Mouse (Mus musculus): ENCODE data around the gene Krt17. TPM values are rescaled to one million over a fixed set of nuclear protein-coding genes. Genes with fewer than 3 reads are reported as not detected.

The Krt17 gene
- polyA plus RNA-seq, 1 experiment = 0.13 TPM

GRCm38 (mm10) chr11:100221741-100222140 lies 39.1 kb downstream of the Krt17 start:
- Histone ChIP-seq H3K4me1 (ENCODE audit: control insufficient read depth, insufficient read depth, low read length) (no peaks in the 10 kb centered on the region), H3K27ac (ENCODE audit: insufficient read depth, low read length) (no peak overlapping the region), H3K4me3 (ENCODE audit: insufficient read depth, low read length) (no peak overlapping the region)
- TF ChIP-seq POLR2A (IDR thresholded peaks at IDR 0.05; ENCODE audit: extremely low read depth, insufficient read depth, low read length) = no peak
- TF ChIP-seq CTCF (IDR thresholded peaks at IDR 0.05; ENCODE audit: extremely low read depth, insufficient read depth, low read length) = no peak

DNA sequence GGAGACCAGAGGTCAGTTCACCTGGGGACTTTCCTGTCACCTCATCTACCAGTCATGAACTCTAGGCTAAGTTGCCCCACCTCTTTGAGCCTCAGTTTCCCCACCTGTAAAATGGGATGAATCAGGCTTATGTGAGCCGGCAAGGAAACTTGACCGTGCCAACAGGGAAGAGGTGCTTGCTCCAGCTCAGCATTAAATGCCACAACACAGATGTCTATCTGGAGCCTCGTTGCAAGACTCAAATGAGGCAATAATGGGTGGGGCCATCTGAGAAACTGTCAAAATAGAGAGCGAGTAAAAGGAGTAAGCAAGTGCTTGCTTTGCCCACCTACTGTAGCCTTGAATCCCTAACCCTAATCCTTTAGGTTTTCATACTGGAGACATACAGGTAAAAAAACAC lies 41.5 kb downstream of the Krt17 start:
- no peak overlapping the region for H3K4me3 ChIP-seq (ENCODE audit: insufficient read depth, low read length)
- TF ChIP-seq CTCF (IDR thresholded peaks at IDR 0.05; ENCODE audit: extremely low read depth, insufficient read depth, low read length) = no peak
- no peak for TF ChIP-seq POLR2A (IDR thresholded peaks at IDR 0.05; ENCODE audit: extremely low read depth, insufficient read depth, low read length)
- H3K27ac ChIP-seq (ENCODE audit: insufficient read depth, low read length) = no peak overlapping the region
- H3K4me1 ChIP-seq (ENCODE audit: control insufficient read depth, insufficient read depth, low read length) = no peaks in the 10 kb centered on the region

- TF ChIP-seq POLR2A (IDR thresholded peaks at IDR 0.05; ENCODE audit: extremely low read depth, insufficient read depth, low read length) (no peak), CTCF (IDR thresholded peaks at IDR 0.05; ENCODE audit: extremely low read depth, insufficient read depth, low read length) (no peak)
- Histone ChIP-seq H3K4me3 (ENCODE audit: insufficient read depth, low read length) (no peak overlapping the region), H3K27ac (ENCODE audit: insufficient read depth, low read length) (no peak overlapping the region), H3K4me1 (ENCODE audit: control insufficient read depth, insufficient read depth, low read length) (no peaks in the 10 kb centered on the region)
These were observed 52.3 kb downstream of the Krt17 start for GRCm38 (mm10) chr11:100208542-100208941.

DNA sequence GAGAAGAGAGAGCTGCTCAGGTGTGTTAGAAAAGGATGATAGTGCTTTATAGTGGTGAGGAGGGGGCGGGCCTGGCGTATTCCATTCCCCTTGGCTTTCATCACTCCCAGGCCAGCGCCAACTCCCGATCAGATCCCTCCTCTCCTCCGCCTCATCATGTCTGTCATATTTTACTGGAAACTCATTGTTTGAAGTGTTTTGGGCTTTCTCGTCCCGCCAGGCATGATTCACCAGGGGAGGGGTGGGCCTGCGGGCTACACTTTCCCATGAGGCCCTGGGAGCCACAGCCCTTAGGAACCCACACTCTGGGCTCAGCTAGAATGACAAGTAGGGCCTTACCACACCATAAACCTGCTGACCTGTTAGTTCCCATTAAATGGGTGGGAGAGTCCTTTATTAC lies 53.3 kb downstream of the Krt17 start, which contains the start of gene Krt14:
TSS of gene Krt14 (minus strand) at position 51 of the 400 bp plus-strand sequence.
- Histone ChIP-seq H3K4me1 (ENCODE audit: control insufficient read depth, insufficient read depth, low read length) (no peaks in the 10 kb centered on the region), H3K4me3 (ENCODE audit: insufficient read depth, low read length) (no peak within 1 kb of the TSS), H3K27ac (ENCODE audit: insufficient read depth, low read length) (no peak within 1 kb of the TSS)
- no peak for TF ChIP-seq POLR2A (IDR thresholded peaks at IDR 0.05; ENCODE audit: extremely low read depth, insufficient read depth, low read length)
- TF ChIP-seq CTCF (IDR thresholded peaks at IDR 0.05; ENCODE audit: extremely low read depth, insufficient read depth, low read length) = no peak

Other genes with a start within 250 kb of the Krt17 start
- 0.06 TPM in 1 of 2 replicates, not detected in the other for gene Krt33a, start 244.8 kb downstream of the Krt17 start, polyA plus RNA-seq (2012; rRNA removed)
- gene Krt33b, start 231.2 kb downstream of the Krt17 start, polyA plus RNA-seq (2012; rRNA removed) = not detected in 2 replicates
- gene Krt34, start 219.5 kb downstream of the Krt17 start, polyA plus RNA-seq (2012; rRNA removed) = not detected in 2 replicates
- gene Krt31, start 210.5 kb downstream of the Krt17 start, polyA plus RNA-seq (2012; rRNA removed) = not detected in 2 replicates
- gene Krt32, start 172.8 kb downstream of the Krt17 start, polyA plus RNA-seq (2012; rRNA removed) = 0.10 TPM in 1 of 2 replicates, not detected in the other
- not detected in 2 replicates for gene Krt35, start 164.8 kb downstream of the Krt17 start, polyA plus RNA-seq (2012; rRNA removed)
- not detected in 2 replicates for gene Krt36, start 155.4 kb downstream of the Krt17 start, polyA plus RNA-seq (2012; rRNA removed)
- not detected in 2 replicates for gene Krt13, start 139.5 kb downstream of the Krt17 start, polyA plus RNA-seq (2012; rRNA removed)
- 0.25 TPM in 1 of 2 replicates, not detected in the other for gene Krt15, start 125.1 kb downstream of the Krt17 start, polyA plus RNA-seq (2012; rRNA removed)
- 0.25 and 0.44 TPM in 2 replicates for gene Krt19, start 112.4 kb downstream of the Krt17 start, polyA plus RNA-seq (2012; rRNA removed)
- gene Krt9, start 67.8 kb downstream of the Krt17 start, polyA plus RNA-seq (2012; rRNA removed) = 4.7 and 6.4 TPM in 2 replicates
- gene Krt14, start 53.5 kb downstream of the Krt17 start, polyA plus RNA-seq (2012; rRNA removed) = not detected in 2 replicates
- not detected in 2 replicates for gene Krt16, start 12.1 kb downstream of the Krt17 start, polyA plus RNA-seq (2012; rRNA removed)
- gene Krt42, start 8.8 kb upstream of the Krt17 start, polyA plus RNA-seq (2012; rRNA removed) = not detected in 2 replicates
- gene Eif1, start 58.9 kb upstream of the Krt17 start, polyA plus RNA-seq (2012; rRNA removed) = 534 and 549 TPM in 2 replicates
- gene Gast, start 73.4 kb upstream of the Krt17 start, polyA plus RNA-seq (2012; rRNA removed) = 0.33 TPM in 1 of 2 replicates, not detected in the other
- 76.5 and 83.3 TPM in 2 replicates for gene Hap1, start 95.1 kb upstream of the Krt17 start, polyA plus RNA-seq (2012; rRNA removed)
- 40.9 and 48.2 TPM in 2 replicates for gene Jup, start 136.7 kb upstream of the Krt17 start, polyA plus RNA-seq (2012; rRNA removed)
- gene P3h4, start 153.8 kb upstream of the Krt17 start, polyA plus RNA-seq (2012; rRNA removed) = 14.4 and 15.3 TPM in 2 replicates
- 8.0 and 9.6 TPM in 2 replicates for gene Fkbp10, start 154.7 kb upstream of the Krt17 start, polyA plus RNA-seq (2012; rRNA removed)
- 70.9 and 73.6 TPM in 2 replicates for gene Nt5c3b, start 180.8 kb upstream of the Krt17 start, polyA plus RNA-seq (2012; rRNA removed)
- gene Klhl10, start 180.9 kb upstream of the Krt17 start, polyA plus RNA-seq (2012; rRNA removed) = 0.52 and 0.55 TPM in 2 replicates
- gene Klhl11, start 211.7 kb upstream of the Krt17 start, polyA plus RNA-seq (2012; rRNA removed) = 13.8 TPM in 2 replicates

Measured in cortical plate, adult 2 months (tissue).